Mouse (Mus musculus) cerebellum, adult 2 months (tissue): Measurements from ENCODE around the gene Bcl2l10.

Experiments
- CTCF ChIP-seq: fragments of 200-500 bp; IDR thresholded peaks from 2 replicates; pipeline ENCODE4 v1.5.1; 2011; ENCODE audit warnings: low read depth, mild to moderate bottlenecking, control low read depth, low read length, moderate library complexity, borderline replicate concordance; ENCODE audit not compliant: insufficient read depth
- POLR2A ChIP-seq: fragments of 200-500 bp; IDR thresholded peaks from 2 replicates; pipeline ENCODE4 v1.6.1; 2011; ENCODE audit warnings: low read length, control low read depth, borderline replicate concordance; ENCODE audit not compliant: insufficient read depth

GRCm38 (mm10) chr9:75313138-75313831, 34.3 kb upstream of the Bcl2l10 start:
- TF ChIP-seq CTCF (no peak; the same call in 1 of the 2 replicates), POLR2A (no peak)
